Mouse (Mus musculus) cortical plate, adult 2 months (tissue): ENCODE measurements around the gene Slc7a14. TPM values are rescaled to one million over a fixed set of nuclear protein-coding genes. Genes with fewer than 3 reads are reported as not detected.

Source experiments
- H3K27ac ChIP-seq: fragments of 200-500 bp; 2 replicates; pipeline ENCODE4 v1.5.1; 2012; ENCODE audit warnings: low read length, control low read depth, inconsistent platforms; ENCODE audit not compliant: insufficient read depth
- H3K4me1 ChIP-seq: fragments of 200-500 bp; 2 replicates; pipeline ENCODE4 v1.6.1; 2011; ENCODE audit warnings: low read length; ENCODE audit not compliant: control insufficient read depth, insufficient read depth
- H3K4me3 ChIP-seq: fragments of 200-500 bp; 2 replicates; pipeline ENCODE4 v1.5.1; 2011; ENCODE audit warnings: mild to moderate bottlenecking, low read length, control low read depth; ENCODE audit not compliant: insufficient read depth
- CTCF ChIP-seq: fragments of 200-500 bp; IDR thresholded peaks from 2 replicates; pipeline ENCODE4 v1.5.1; 2011; ENCODE audit warnings: mild to moderate bottlenecking, control low read depth, low read length; ENCODE audit not compliant: insufficient read depth; ENCODE audit errors: extremely low read depth
- POLR2A ChIP-seq: fragments of 200-500 bp; IDR thresholded peaks from 2 replicates; pipeline ENCODE4 v1.6.1; 2011; ENCODE audit warnings: mild to moderate bottlenecking, low read length, control low read depth; ENCODE audit not compliant: insufficient read depth; ENCODE audit errors: extremely low read depth
- polyA plus RNA-seq: library from polyadenylated mRNA; depleted of rRNA; stranded (reverse); fragments of >200 nt; gene quantifications from 2 replicates; pipeline ENCODE4 v1.2.3, GENCODE M21; 2012; rRNA removed

Gene Slc7a14
- polyA plus RNA-seq = 19.8 and 22.3 TPM in 2 replicates

DNA sequence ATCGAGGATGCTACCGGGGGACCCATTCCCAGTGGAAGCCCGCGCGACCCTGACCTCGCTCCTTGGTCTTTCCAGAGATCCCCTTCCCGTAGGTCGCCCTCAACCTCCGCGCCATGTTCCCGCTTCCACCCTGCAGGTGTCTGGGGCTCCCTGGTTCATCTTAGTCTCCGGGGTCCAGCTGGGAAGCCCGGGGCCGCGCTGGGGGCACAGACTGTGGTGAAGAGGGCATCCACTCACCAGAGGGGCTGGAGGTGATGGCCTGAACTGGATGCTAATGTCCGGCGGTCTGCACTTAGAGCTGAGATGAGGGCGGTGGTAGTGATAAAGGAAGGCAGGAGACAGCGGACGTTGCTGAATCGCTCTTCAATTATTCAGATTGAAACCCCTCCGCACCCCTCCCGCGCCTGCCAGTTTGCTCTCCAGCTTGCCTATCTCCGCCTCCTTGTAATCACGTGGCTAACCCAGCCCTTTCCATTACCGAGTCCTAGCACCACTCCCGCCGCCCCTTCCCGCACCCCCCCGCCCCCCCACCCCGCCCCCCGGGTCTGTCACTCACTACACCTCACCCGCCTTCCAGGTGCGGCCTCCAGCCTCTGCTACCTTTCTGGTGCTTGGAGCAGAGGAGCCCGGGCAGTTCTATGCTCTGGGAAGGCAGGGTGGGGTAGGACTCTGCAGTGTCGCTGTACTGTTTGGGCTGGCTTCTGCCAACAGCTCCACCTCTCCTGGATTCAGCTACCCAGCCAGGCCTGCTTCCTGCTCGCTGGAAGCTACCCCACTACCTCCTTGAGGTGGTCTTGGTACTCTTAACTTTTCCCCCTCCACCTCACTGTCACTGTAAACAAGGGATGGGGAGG is at the start of gene Slc7a14:
Slc7a14 (minus strand) TSS at position 445 of the 854 bp plus-strand sequence.
- Histone ChIP-seq H3K27ac (peak within 1 kb of the TSS; percentile 94), H3K4me3 (peak within 1 kb of the TSS; percentile 94), H3K4me1 (peaks cover 6% of the 10 kb centered on the region; the same call in 1 of the 2 replicates)
- peak; percentile 77 for TF ChIP-seq POLR2A
- TF ChIP-seq CTCF = no peak

DNA sequence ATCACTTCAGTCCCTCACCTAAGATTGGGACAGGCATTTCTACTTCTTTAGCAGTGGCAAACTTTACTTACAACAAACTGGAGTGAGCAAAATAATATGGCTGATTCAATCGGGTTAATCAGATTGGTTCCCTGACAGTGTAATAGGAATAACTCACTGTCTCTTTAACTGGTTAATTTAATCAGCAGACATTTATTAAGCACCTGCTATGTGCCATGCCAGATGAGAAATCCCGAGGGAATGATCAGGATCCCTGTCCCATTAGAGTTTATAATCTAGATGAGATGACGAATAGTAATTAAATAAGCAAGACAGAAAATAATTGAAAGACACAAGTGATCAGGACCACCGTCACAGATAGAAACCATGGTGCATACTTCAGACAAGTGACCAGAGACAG is 36.4 kb upstream of the Slc7a14 start:
- no peak overlapping the region for H3K4me3 ChIP-seq
- no peak for TF ChIP-seq CTCF
- no peak for TF ChIP-seq POLR2A
- no peak overlapping the region for H3K27ac ChIP-seq
- H3K4me1 ChIP-seq = no peaks in the 10 kb centered on the region

DNA sequence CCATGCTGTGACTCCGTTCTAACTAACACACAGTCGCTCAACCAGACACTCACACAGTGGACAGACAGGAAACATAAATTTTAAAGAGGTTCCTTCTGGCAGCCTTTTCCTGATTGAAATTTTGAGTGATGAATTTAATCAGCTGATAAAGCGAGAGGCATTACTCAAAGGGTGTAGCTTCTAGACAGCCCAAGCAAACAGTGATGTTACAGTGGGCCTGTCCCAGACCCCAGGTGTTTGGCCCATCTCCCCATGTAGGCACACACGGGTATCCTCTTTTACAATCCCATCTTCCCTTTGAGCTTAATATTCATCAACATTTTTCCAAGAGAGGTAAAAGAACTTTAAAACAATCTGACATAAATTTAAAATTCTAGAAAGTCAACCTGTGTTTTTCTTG is 35.6 kb upstream of the Slc7a14 start:
- H3K27ac ChIP-seq = no peak overlapping the region
- H3K4me3 ChIP-seq = no peak overlapping the region
- no peaks in the 10 kb centered on the region for H3K4me1 ChIP-seq
- TF ChIP-seq CTCF = no peak
- TF ChIP-seq POLR2A = no peak

DNA sequence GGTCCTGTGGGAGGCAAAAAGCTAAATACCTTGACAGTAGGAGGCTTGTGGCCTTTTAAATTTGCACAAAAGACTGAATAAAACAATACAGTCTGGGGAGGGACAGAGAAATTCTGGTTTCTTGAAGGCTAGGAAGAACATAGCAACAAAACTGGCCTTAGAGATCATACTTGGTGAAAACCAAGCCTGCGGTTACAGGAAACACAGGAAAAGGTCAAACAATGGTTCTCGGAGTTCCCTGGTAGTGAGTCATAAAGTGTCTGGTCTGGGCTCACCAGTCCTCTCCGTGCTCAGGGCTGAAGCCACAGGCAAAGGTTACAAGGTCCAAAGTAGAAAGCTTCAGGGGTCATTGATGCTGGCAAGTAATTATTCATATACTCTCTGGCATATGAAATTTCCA is 29.1 kb upstream of the Slc7a14 start:
- TF ChIP-seq CTCF (no peak), POLR2A (no peak)
- H3K4me3 ChIP-seq = no peak overlapping the region
- H3K27ac ChIP-seq = no peak overlapping the region
- H3K4me1 ChIP-seq = no peaks in the 10 kb centered on the region

DNA sequence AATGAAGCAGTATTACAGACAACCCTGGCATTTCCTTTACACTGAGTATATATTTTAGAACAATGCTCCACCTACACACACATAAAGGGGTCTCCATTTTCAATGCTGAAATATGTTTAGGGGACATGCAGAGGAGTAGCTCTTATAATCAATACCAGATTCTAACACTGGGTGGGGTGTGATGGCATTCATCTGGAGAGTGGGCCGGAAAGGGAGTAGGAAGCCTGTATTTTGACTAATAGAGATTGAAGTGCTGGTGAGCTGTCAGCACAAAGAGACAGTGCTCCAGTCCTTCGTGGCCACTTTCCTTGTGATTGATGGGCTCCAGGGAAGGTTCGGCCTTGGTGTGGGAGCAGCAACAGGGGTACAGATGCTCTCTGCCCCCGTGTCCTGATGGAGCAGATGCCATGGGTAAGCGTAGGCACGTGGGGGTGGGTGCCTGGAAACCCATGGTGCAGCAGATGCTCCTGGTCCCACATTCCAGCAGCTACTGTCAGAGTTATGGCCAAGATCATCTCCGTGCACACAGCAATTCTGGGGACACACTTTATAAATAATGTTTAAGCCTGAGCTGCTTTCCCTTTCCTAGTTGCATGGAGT is 18.2 kb upstream of the Slc7a14 start:
- TF ChIP-seq CTCF = no peak
- TF ChIP-seq POLR2A = no peak
- Histone ChIP-seq H3K4me1 (no peaks in the 10 kb centered on the region), H3K27ac (no peak overlapping the region), H3K4me3 (no peak overlapping the region)

DNA sequence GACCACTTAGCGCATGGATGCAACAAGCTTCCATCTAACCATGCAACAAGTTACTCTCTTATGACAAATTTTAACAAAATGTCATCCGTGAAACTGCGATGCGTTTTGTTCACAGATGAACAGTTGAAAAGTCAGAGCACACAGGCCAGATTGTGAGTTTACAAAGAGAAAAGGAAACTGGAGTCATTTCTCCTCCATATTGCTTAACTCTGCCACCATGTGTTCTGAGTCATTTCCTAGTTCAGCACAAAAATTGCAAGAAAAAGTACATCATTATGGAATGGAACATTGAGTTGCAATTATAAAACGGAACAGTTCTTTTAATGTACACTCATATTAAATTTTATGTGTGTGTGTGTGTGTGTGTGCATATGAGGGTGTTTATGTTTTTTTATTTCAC is 17.6 kb upstream of the Slc7a14 start:
- Histone ChIP-seq H3K4me3 (no peak overlapping the region), H3K27ac (no peak overlapping the region), H3K4me1 (no peaks in the 10 kb centered on the region)
- no peak for TF ChIP-seq POLR2A
- TF ChIP-seq CTCF = no peak

DNA sequence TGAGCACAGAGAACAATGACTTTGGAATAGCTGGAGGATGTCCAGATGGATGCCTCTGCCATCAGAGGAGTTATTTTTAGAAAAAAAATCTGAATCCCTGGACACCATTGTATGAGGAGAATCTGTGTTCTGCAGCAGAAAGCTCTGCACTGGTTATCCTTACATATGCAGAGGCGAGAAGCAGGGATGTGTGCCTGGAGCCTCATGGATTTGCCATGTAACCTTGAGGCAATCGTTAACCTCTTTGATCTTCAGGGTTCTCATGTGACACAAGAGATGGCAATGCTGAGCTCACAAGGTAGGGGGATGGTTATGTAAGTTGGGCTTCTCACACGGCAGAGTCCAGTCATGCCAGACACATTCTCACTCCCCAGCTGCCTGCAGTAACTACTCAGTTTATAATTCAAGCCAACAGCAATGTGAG is 14.1 kb upstream of the Slc7a14 start:
- no peaks in the 10 kb centered on the region for H3K4me1 ChIP-seq
- H3K27ac ChIP-seq = no peak overlapping the region
- TF ChIP-seq POLR2A = no peak
- H3K4me3 ChIP-seq = no peak overlapping the region

DNA sequence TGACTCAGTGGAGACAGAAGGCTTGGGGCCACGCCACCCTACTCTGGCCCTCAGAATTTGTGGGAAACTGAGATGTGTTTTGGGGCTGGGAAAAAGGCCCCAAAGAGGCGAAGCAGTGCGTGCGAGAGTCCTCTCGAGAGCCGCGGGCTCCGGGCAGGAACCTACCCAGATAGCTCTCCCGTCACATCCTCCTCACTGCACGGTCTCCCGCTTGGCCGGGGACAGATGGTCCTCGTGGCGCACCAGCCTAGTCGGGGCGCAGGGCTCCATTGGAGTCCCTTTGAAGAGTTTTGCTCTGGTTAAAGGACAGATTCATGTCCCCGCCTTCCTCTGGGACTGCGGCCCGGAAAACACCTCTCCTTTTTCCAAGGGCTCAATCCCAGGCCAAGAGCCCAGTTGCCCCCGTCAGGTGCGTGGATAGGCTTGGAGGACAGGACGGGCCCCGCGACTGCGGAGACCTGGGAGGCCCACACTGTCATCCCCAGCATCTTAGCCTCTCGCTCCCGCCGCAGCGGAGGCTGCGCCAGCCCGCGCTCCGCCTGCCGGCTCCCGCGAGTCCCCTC is 726 bp downstream of the Slc7a14 start:
- Histone ChIP-seq H3K4me3 (peak overlapping the region; percentile 94), H3K27ac (peak overlapping the region; percentile 94), H3K4me1 (peaks cover 6% of the 10 kb centered on the region; the same call in 1 of the 2 replicates)
- TF ChIP-seq POLR2A (0 out of 2 replicates have a peak, but pooled peaks have one; percentile 3), CTCF (no peak)

DNA sequence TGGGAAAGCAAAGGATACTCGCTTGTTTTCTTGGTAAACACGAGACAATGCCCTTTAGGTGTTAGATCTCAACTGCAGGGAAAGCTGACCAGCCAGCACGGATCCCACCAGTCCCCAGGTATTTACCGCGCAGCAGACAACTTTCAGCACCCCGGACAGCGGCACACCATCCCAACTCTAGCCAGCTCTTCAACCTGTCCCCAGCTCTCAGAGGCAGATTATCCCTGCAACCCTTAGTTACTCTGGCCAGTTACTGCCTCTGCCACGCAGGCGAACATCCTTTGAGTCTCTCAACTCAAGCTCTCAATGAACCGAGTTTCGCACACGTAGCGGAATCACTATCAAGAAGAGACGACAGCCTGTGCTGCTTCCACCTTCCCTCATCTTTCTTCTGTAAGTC is 1.3 kb downstream of the Slc7a14 start:
- H3K4me1 ChIP-seq = peaks cover 6% of the 10 kb centered on the region; the same call in 1 of the 2 replicates
- no peak for TF ChIP-seq CTCF
- TF ChIP-seq POLR2A = no peak
- H3K4me3 ChIP-seq = peak overlapping the region; percentile 94
- peak overlapping the region; percentile 94; the same call in 1 of the 2 replicates for H3K27ac ChIP-seq
